Mouse (Mus musculus) NIH3T3 (cell line): Measurements from ENCODE around the gene Lypd6.

Source experiments
- DNase-seq: peaks from one replicate; pipeline ENCODE4 v3.0.0-alpha.2; 2012; ENCODE audit warnings: low read depth

Gene Lypd6

DNA sequence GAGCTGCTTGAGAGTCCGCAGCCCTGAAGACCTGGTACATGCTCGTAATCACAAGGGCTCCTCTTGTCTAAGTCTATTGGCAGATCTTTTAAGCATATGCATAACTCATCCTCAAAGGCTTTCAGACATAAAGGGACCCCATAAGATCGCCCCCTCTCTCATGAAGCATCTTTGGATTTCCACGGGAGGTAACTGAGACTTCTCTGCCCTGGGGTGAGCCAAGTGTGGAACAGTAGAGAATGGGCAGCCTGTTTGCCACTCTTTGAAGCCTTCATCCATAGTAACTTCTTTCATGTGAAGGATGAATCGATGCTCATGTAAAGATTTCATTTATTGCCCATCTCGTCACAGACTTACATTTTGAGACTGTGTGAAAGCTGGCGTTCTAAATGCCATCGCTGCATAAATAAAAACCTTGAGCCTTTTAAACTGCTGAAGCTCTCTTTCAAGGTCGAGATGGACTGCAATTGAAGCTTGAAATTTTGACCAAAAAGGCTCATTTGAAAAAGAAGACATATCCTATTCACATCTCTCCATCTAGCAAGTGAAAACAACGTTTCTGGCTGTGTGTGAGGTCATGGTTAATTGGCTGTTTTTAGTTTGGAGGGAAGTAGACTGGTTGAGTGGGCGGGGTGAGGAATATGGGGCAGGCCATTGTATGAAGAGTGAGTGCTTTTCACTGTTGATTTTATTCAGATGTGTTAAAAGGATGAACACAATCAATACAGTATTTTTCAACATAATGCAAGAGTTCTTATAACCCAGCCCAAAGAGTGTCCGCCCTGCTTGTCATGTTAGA is 107.7 kb downstream of the Lypd6 start:
- no peak for DNase-seq

DNA sequence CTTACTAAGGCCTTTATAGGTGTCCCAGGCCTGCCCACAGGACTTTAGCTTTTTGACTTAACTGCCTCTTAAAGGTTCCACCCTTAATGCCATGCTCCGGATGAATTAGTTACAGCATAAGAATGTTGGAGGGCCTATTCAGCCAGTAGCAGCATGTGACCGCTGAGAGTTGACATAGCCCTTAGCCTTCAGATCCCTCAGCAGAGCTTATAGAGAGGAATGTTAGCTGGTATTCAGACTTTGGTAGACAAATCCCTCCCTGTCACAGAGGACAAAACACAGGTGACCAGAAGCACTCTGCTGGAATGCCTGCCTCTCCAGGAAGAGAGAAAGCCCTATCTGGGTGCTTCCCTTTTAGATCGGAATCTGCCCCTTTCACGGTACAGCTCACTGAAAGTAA is 109.5 kb downstream of the Lypd6 start:
- DNase-seq = no peak

DNA sequence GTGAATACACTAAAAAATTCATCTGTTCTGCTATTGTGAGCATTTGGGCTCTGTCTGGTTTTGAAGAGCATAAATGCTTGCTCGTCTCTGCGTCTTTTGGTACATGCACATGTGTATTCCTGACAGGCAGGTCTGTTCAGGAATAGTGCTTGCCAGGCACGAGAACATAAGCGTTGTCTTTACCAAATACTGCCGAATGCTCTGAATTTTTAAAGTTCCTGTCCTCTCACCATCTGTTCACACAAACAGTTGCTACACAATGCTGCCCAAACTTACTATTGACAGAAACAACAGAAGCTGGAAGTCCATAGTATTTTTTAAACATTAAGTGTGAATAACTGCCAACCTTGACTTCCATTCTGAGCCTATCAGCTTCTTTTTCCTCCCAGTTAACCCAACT is 112.9 kb downstream of the Lypd6 start:
- DNase-seq = no peak

DNA sequence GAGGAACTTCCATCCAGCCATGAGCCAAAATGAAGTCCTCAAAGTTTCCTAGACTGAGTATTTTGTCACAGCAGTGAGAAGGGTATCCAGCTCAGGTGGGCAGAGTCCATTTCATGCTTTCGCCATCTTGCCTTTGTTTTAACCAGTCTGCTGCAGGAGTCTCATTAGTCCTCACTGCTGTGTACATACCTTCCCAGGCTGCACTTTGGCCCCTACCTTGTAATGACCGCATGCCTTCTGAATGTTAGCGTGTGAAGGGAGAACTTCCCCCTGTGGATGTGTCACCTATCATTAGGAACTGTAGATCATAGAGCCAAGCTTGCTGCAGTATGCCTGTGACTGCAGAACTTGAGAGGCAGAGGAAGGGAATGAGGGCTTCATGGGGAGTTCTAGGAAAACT is 114.2 kb downstream of the Lypd6 start:
- no peak for DNase-seq

DNA sequence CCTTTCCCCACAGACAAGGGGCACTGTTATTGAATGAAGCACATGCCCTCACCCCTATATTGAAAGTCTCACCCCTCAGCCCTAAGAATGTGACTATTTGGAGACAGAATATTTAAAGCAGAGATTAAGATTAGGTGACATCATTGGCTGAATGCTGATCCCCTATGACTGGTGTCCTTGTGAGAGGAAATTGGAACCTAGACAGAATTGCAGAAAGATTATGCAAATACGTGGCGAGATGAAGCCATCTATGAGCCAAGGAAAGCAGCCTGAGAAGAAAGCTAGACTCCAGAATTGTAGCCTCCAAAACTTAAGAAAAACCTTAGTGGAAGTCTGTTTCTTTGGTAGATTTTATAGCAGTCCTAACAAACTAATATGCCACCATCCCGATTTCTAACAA is 115.1 kb downstream of the Lypd6 start:
- DNase-seq = no peak

DNA sequence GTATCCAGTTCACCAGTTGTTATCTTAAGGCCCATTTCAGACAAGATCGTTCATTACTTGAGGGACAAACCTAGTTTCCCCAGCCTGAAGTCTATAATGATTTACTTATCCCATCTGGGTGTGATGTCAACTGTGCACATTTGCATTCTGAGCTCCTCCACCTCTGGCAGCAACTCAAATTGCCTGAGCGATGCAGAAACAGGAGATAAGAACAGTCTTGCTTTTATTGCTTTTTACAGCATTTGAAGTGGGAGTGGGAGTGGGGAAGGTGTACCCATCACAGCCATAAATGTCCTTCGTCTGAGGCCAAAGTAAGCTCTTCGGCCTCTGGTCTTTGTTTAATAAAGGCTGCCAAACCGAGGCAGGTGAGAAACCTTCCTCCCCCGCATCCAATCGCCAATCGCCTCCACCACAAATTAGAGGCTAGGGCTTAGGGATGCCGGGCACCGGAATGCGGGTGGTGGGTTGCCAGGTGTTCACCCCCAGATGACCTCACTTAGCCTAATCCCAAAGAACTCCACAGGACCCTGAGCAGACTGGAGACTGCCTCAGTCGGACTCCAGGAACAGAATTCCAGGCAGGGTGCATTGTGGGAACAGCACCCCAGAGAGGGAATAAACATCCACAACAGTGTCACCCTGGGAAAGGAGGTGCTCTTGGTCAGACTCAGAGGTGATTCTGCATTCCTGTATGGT is 120.6 kb downstream of the Lypd6 start:
- DNase-seq = no peak

DNA sequence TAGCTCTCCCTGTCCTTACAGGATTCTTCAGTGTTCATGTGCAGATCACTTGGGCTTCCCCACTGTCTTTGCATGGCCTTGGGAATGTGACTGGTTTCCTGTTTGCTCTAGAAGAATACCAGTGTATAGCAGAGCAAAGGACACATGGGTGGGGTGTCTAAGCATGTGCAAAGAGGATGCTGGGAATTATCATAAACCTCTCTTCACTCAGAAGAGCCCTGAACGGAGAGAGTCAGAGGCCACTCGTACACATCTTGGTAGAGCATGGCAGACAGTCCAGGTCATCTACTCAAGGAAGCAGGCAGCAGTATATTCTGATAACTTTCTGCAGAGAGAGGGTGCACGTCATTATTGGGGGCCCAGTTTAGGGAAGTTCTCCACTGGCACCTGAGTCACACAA is 122.6 kb downstream of the Lypd6 start:
- DNase-seq = no peak

DNA sequence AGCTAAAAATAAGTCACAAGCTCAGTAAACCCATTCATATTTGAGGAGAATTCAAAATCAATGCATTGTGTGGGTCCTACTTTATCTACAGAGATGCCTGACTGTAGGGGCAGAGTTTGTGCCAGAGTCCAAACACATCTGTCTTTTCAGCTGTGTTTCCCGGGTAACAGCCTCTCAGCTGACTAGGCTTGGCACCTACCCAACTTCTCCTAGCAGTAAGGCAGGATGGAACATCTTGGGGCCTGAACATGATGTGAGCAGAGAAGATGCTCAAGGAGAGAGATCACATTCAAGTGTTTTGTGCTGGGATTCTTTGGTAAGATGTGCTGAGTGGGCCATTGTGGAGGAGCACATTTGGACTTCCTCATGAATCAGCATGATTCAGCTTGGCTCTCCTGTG is 130.5 kb downstream of the Lypd6 start:
- DNase-seq = peak; percentile 26

DNA sequence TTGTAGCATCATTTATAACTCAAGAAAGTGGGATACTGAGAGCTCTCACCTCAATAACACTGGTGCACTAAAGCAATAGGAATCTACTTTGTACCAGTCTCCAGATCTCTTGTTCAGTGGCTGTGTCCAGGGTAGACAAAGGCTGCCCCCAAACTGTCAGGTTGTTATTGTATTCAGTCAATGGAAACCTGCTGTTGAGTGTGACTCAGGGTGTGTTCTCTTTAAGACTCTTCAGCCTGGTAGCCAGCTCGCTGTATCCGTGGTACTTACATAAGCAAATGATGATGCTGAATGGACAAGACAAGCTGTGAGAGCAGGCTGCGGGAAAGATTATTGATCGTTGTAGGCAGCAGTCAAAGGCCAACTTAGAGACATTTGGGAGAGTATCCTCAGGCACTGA is 131.6 kb downstream of the Lypd6 start:
- no peak for DNase-seq

DNA sequence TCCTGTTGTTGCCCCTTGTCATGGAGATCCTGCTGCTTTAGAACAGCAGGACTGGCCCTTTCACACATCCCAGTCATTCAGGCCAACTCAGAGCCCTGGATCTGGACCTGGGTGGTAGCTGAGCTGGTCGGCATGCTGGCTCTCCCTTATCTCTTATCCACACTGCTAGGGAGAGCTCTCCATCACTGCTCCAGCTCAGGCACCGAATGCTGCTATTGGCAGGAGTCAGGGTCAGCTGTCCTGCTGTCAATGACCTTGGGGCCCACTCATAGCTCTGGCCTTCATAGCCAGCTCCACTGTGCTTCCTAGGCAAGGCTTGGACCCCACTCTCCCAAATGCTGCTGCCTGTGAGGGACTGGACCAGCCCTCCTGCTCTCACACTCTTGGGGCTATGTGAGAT is 134.3 kb downstream of the Lypd6 start:
- no peak for DNase-seq

DNA sequence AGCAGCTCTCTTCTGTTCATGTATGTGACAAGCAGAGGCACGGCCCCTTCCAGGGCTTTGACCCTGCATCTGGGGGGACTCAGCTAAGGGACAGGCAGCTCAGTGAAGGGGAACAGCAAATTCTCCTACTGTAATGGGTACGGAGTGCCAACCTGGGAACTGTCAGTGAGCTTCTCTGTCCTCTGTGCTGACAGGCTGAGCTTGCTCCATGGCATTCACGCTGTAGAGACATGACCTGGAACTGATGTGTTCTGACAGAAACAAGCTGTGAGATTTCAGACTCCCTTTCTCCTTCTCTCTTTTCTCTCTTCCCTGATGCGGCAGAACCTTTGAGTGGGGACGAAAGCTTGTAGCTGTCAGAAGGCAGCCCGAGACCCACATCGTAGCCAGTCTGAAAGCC is 154.3 kb downstream of the Lypd6 start:
- DNase-seq = no peak

DNA sequence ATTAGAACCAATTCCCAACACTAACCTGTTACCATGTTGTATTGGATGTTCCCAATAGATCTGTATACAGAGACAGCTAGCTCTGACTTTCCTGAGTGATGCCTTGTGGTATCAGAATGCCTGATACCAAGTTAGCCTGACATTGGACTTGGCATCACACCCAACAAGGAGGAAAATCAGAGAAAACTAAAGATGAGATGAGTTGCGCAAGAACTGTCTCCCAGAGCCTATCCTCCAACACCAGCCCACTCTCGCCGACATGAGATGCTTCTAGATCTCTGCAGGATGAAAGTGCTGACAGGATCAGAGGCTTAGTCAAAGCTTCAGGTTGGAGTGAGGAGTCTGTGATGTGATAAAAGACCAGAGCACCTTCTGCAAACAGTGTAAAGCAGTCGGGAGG is 158.8 kb downstream of the Lypd6 start:
- DNase-seq = no peak

DNA sequence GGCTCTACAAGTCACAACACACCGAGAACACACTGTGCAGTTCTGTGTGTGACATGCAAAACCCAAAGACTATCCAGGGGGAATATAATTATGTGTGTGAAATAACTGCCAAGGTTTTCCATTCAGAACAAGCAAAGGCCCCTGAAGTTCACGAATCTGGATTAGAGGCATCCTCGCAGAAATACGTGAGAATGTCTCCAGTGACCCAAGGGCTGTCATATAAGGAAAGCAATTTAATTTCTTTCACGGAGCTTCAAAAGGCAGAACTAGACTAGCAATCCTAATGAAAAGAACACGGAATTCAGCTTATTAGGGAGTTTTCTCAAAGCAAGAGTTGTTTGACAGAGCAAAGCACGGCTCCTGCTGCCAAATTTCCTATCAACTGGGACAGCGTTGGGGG is 167.3 kb downstream of the Lypd6 start:
- DNase-seq = no peak
